Mouse (Mus musculus) testis, adult 2 months (tissue): ENCODE measurements around the gene Pmp22.

Experiments used
- CTCF ChIP-seq: fragments of 200-500 bp; IDR thresholded peaks from 2 replicates; pipeline ENCODE4 v1.5.1; 2012; ENCODE audit warnings: low read depth, mild to moderate bottlenecking, inconsistent platforms, low read length, moderate library complexity; ENCODE audit not compliant: control insufficient read depth, insufficient read depth, insufficient replicate concordance
- POLR2A ChIP-seq: fragments of 200-500 bp; IDR thresholded peaks from 2 replicates; pipeline ENCODE4 v1.6.1; 2012; ENCODE audit warnings: low read depth, mild to moderate bottlenecking, inconsistent platforms, low read length, moderate library complexity; ENCODE audit not compliant: control insufficient read depth

GRCm38 (mm10) chr11:63110329-63110728 is 18.5 kb upstream of the Pmp22 start:
- TF ChIP-seq POLR2A, result no peak
- TF ChIP-seq CTCF, result no peak
